Mouse (Mus musculus): ENCODE measurements around the gene Top2a. TPM values are rescaled to one million over a fixed set of nuclear protein-coding genes. Genes with fewer than 3 reads are reported as not detected.

Gene Top2a
- total RNA-seq, 2 experiments from 2014 or later = 86.4 to 96.2 TPM

GRCm38 (mm10) chr11:99041841-99042780, 18.1 kb upstream of the Top2a start:
- no peak for DNase-seq (ENCODE audit: low spot score in 2 of 2)

- DNase-seq (ENCODE audit: low spot score in 2 of 2) = peak; percentile 85 to 87
Observed at GRCm38 (mm10) chr11:99041051-99041729, 17.2 kb upstream of the Top2a start, which contains the start of gene Igfbp4. Gene Igfbp4, plus strand, starts transcription at chr11:99041244.

GRCm38 (mm10) chr11:99040346-99040974, 16.5 kb upstream of the Top2a start:
- peak in 1 of 2 experiments; percentile 52 for DNase-seq (ENCODE audit: low spot score in 2 of 2)

DNA sequence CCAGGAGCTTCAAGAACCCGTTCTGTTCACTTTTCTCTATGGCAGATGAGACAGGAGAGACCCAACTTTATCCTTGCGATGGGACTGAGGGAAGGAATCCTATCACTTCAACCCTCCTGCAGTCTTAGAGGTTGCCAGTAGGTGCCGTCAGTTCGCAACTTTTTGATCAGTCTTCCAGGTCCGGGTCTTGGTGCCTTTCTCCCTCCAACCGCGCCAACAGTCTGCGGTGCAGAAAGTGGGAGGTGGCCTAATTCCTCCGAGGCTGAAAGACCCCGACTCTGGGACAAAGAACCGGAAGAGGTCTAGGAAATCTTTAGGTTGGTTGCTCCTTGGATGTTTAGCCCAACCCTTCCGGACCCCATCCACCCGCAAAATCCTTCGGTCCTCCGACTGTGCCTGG, 15.8 kb upstream of the Top2a start:
- DNase-seq (ENCODE audit: low spot score in 2 of 2) = peak; percentile 56 to 82

DNA sequence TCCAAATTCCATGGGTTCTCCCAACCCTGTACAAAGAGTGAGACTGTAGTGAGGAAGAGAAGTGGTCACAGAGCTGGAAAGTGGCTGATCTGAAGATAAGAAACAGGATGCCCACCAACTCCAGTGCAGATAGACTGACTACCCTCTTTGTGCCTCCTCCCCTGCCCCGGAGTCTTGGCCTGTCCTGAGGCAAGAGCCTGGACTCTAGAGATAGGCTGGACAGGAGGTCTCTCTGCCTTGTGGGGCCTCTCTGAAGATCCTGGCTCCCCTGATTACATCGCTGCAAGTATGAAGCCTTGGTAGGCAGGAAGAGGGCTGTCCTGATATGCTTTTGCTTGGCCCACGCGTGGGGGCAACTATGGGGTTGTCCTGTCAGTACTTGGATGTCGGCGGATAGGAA, 12.3 kb upstream of the Top2a start:
- no peak for DNase-seq (ENCODE audit: low spot score in 2 of 2)

- DNase-seq (ENCODE audit: low spot score in 2 of 2) = no peak
Observed at GRCm38 (mm10) chr11:99035350-99035749, 11.4 kb upstream of the Top2a start.

GRCm38 (mm10) chr11:99026899-99027440, 3.0 kb upstream of the Top2a start:
- no peak for DNase-seq (ENCODE audit: low spot score in 2 of 2)

- DNase-seq (ENCODE audit: low spot score in 2 of 2) = no peak
Observed at GRCm38 (mm10) chr11:99025878-99026277, 1.9 kb upstream of the Top2a start.

GRCm38 (mm10) chr11:99024468-99025134, 612 bp upstream of the Top2a start:
- no peak for DNase-seq (ENCODE audit: low spot score in 2 of 2)

GRCm38 (mm10) chr11:99023094-99023493, 895 bp downstream of the Top2a start:
- no peak for DNase-seq (ENCODE audit: low spot score in 2 of 2)

GRCm38 (mm10) chr11:99022384-99022933, 1.5 kb downstream of the Top2a start:
- DNase-seq (ENCODE audit: low spot score in 2 of 2) = no peak

DNA sequence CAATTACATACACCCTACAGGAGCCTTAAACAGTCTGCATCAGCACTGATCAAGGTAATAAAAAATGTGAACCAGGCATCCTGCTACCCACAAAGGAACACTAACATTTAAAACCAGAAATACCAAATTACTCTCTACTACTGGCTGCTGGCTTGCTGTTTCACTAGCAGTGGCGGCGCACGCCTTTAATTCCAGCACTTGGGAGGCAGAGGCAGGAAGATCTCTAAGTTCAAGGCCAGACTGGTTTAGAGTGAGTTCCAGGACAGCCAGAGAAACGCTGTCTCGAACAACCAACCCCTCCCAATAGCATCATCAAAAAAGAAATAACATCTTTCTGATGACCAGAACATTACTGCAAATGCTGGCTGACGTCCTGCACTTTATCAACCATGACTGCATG, 4.1 kb downstream of the Top2a start:
- DNase-seq (ENCODE audit: low spot score in 2 of 2) = no peak

- no peak for DNase-seq (ENCODE audit: low spot score in 2 of 2)
Observed at GRCm38 (mm10) chr11:99013856-99014255, 10.1 kb downstream of the Top2a start.

DNA sequence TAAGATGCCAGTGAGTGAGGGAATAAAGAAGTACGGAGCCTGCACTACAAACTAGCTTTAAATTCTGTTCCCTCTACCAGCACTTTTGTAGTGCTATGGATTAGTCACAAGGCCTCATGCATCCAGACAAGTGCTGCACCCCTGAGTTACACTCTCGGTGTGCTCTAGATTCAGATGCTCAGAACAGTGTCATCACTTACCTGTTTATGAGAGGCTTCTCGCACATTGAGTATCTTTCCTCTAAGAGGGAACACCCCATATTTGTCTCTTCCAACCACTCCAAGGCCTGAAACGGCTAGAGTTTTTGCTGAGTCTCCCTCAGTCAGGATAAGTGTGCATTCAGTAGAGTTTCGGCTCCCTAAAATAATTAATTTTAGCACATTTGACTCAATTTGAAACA, 13.3 kb downstream of the Top2a start:
- no peak for DNase-seq (ENCODE audit: low spot score in 2 of 2)

DNA sequence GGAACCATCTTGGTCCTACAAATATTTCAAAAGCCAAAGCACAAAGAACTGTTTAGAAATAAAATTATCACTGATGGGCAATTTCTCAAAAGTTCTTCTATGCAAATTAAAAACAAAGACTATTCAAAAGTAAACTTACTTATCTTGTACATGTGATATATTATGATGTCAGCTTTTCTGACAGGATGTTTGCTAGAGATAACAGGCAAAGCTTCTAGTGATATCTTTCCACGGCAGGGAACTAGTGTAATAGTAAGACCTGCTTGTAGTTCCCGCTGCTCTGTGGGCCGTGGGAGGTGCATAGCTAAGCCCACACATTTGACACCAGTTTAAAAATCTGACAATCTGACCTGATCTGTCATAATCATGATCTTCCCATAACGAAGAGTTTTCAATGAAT, 13.9 kb downstream of the Top2a start:
- DNase-seq (ENCODE audit: low spot score in 2 of 2) = no peak

DNA sequence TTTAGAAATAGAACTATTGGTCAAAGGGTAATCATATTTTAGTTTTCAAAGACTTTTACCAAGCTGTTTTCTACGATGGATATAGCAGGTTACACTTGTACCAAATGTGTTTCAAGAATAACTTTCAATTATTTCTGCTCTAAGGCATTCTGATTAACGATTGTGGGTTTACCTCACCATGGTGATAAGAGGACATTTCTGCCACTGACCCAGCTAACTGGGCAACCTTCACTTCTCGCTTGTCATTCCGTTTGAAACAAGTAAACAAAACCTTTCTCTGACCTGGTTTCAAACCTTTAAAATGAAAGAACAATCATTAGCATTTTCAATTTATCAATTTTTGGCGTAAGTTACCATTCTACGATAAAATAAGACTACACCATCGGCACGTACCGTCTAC, 17.2 kb downstream of the Top2a start:
- no peak for DNase-seq (ENCODE audit: low spot score in 2 of 2)

DNA sequence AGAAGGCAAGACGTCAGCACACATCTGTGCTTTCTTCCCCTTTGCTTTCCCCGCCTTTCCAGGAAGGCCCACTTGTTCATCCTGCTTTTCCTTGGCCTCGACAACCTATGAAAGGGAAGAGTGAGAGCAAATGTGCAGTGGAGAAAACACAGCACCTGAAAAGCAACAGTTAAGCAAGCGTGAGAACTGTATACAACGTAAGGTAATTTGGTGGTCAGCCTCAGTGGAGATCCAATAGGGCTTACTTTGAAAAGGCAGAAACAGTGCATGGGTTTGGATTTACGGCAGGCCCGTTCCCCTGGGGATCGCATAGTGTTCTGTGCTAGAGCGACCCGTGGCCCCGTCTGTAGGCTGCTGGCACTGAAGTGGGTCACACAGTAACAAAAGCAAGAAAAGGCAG, 24.7 kb downstream of the Top2a start:
- DNase-seq (ENCODE audit: low spot score in 2 of 2) = no peak

- no peak for DNase-seq (ENCODE audit: low spot score in 2 of 2)
Observed at GRCm38 (mm10) chr11:98998776-98999175, 25.2 kb downstream of the Top2a start.

- no peak for DNase-seq (ENCODE audit: low spot score in 2 of 2)
Observed at GRCm38 (mm10) chr11:98997659-98998058, 26.3 kb downstream of the Top2a start.

- DNase-seq (ENCODE audit: low spot score in 2 of 2) = no peak
Observed at GRCm38 (mm10) chr11:98995987-98996386, 28.0 kb downstream of the Top2a start.

- no peak for DNase-seq (ENCODE audit: low spot score in 2 of 2)
Observed at GRCm38 (mm10) chr11:98990866-98991265, 33.1 kb downstream of the Top2a start.
